Mouse (Mus musculus): Measurements from ENCODE around the gene Fbxo7. TPM values are rescaled to one million over a fixed set of nuclear protein-coding genes. Genes with fewer than 3 reads are reported as not detected.

Fbxo7 gene
- polyA plus RNA-seq, 1 experiment = 6.9 TPM

GRCm38 (mm10) chr10:86044066-86044465 is 22.3 kb downstream of the Fbxo7 start:
- TF ChIP-seq CEBPB (IDR thresholded peaks at IDR 0.05; ENCODE audit: insufficient read depth, poor library complexity, severe bottlenecking) (no peak), POLR2A (IDR thresholded peaks at IDR 0.05; ENCODE audit: insufficient read length, low read depth) (no peak), MYOD1 (IDR thresholded peaks at IDR 0.05; ENCODE audit: control insufficient read depth in 1 of 3, insufficient read length in 2 of 3, low read depth in 2 of 3) (no peak), TCF12 (IDR thresholded peaks at IDR 0.05; ENCODE audit: insufficient read depth, poor library complexity, severe bottlenecking) (no peak), TCF3 (IDR thresholded peaks at IDR 0.05; ENCODE audit: insufficient read length, low read depth) (no peak), MAX (IDR thresholded peaks at IDR 0.05; ENCODE audit: low read depth) (no peak), SRF (IDR thresholded peaks at IDR 0.05; ENCODE audit: control insufficient read depth, insufficient read length, low read depth) (no peak), POLR2AphosphoS2 (IDR thresholded peaks at IDR 0.05; ENCODE audit: insufficient read length, low read depth) (no peak), MYOG (IDR thresholded peaks at IDR 0.05; ENCODE audit: control insufficient read depth in 1 of 3, insufficient read depth in 1 of 3, insufficient read length in 2 of 3, low read depth in 2 of 3) (no peak)
- H3K4me2 ChIP-seq (ENCODE audit: low read depth) = no peak overlapping the region
- H3K79me2 ChIP-seq (ENCODE audit: control insufficient read depth, insufficient read depth) = no peaks in the 10 kb centered on the region
- no peak overlapping the region for H3K4me3 ChIP-seq
- H3K27me3 ChIP-seq (ENCODE audit: control insufficient read depth, insufficient read depth, insufficient read length) = no peaks in the 10 kb centered on the region
- peaks cover 5% of the 10 kb centered on the region for H3K36me3 ChIP-seq (ENCODE audit: control insufficient read depth, insufficient read depth)
- no peak overlapping the region for H3ac ChIP-seq (ENCODE audit: control insufficient read depth, insufficient read length)

DNA sequence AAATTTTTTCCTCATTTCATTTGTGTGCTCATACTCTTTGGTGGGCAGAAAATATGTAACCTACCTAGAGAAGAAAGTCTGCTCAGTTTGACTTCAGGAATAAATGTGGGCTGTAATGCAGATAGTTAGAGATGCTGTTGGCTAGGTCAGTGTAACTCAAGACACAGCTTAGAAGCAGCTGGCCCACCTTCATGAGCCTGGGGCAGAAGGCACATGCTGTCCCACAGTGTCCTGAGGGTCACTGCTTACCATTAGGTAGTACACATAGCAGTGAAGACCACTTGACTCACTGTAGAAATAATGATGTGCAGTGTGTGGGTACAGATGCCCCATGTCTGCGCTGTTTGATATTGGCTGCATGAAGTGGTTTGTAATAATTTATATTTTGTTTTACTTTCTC is 24.6 kb downstream of the Fbxo7 start:
- Histone ChIP-seq H3K79me2 (ENCODE audit: control insufficient read depth, insufficient read depth) (no peaks in the 10 kb centered on the region), H3K4me3 (no peak overlapping the region), H3K4me2 (ENCODE audit: low read depth) (no peak overlapping the region), H3K36me3 (ENCODE audit: control insufficient read depth, insufficient read depth) (peaks cover 5% of the 10 kb centered on the region), H3ac (ENCODE audit: control insufficient read depth, insufficient read length) (no peak overlapping the region), H3K27me3 (ENCODE audit: control insufficient read depth, insufficient read depth, insufficient read length) (no peaks in the 10 kb centered on the region)
- no peak for TF ChIP-seq POLR2AphosphoS2 (IDR thresholded peaks at IDR 0.05; ENCODE audit: insufficient read length, low read depth)
- TF ChIP-seq MYOG (IDR thresholded peaks at IDR 0.05; ENCODE audit: control insufficient read depth in 1 of 3, insufficient read depth in 1 of 3, insufficient read length in 2 of 3, low read depth in 2 of 3) = no peak
- no peak for TF ChIP-seq CEBPB (IDR thresholded peaks at IDR 0.05; ENCODE audit: insufficient read depth, poor library complexity, severe bottlenecking)
- TF ChIP-seq POLR2A (IDR thresholded peaks at IDR 0.05; ENCODE audit: insufficient read length, low read depth) = no peak
- no peak for TF ChIP-seq MAX (IDR thresholded peaks at IDR 0.05; ENCODE audit: low read depth)
- no peak for TF ChIP-seq E2F4 (IDR thresholded peaks at IDR 0.05; ENCODE audit: insufficient read depth)
- no peak for TF ChIP-seq USF1 (IDR thresholded peaks at IDR 0.05; ENCODE audit: low read depth)
- TF ChIP-seq TCF12 (IDR thresholded peaks at IDR 0.05; ENCODE audit: insufficient read depth, poor library complexity, severe bottlenecking) = no peak
- TF ChIP-seq TCF3 (IDR thresholded peaks at IDR 0.05; ENCODE audit: insufficient read length, low read depth) = no peak
- TF ChIP-seq SRF (IDR thresholded peaks at IDR 0.05; ENCODE audit: control insufficient read depth, insufficient read length, low read depth) = no peak
- TF ChIP-seq REST (IDR thresholded peaks at IDR 0.05; ENCODE audit: insufficient read depth, insufficient read length) = no peak
- TF ChIP-seq MYOD1 (IDR thresholded peaks at IDR 0.05; ENCODE audit: control insufficient read depth in 1 of 3, insufficient read length in 2 of 3, low read depth in 2 of 3) = no peak

- TF ChIP-seq MAX (IDR thresholded peaks at IDR 0.05; ENCODE audit: low read depth) = no peak
- TF ChIP-seq TCF12 (IDR thresholded peaks at IDR 0.05; ENCODE audit: insufficient read depth, poor library complexity, severe bottlenecking) = no peak
- TF ChIP-seq MYOD1 (IDR thresholded peaks at IDR 0.05; ENCODE audit: control insufficient read depth in 1 of 3, insufficient read length in 2 of 3, low read depth in 2 of 3) = no peak
- no peak for TF ChIP-seq CEBPB (IDR thresholded peaks at IDR 0.05; ENCODE audit: insufficient read depth, poor library complexity, severe bottlenecking)
- no peak for TF ChIP-seq E2F4 (IDR thresholded peaks at IDR 0.05; ENCODE audit: insufficient read depth)
- TF ChIP-seq POLR2A (IDR thresholded peaks at IDR 0.05; ENCODE audit: insufficient read length, low read depth) = no peak
- TF ChIP-seq TCF3 (IDR thresholded peaks at IDR 0.05; ENCODE audit: insufficient read length, low read depth) = no peak
- TF ChIP-seq REST (IDR thresholded peaks at IDR 0.05; ENCODE audit: insufficient read depth, insufficient read length) = no peak
- no peak for TF ChIP-seq SRF (IDR thresholded peaks at IDR 0.05; ENCODE audit: control insufficient read depth, insufficient read length, low read depth)
- TF ChIP-seq USF1 (IDR thresholded peaks at IDR 0.05; ENCODE audit: low read depth) = no peak
- no peak for TF ChIP-seq POLR2AphosphoS2 (IDR thresholded peaks at IDR 0.05; ENCODE audit: insufficient read length, low read depth)
- no peak for TF ChIP-seq MYOG (IDR thresholded peaks at IDR 0.05; ENCODE audit: control insufficient read depth in 1 of 3, insufficient read depth in 1 of 3, insufficient read length in 2 of 3, low read depth in 2 of 3)
- H3ac ChIP-seq (ENCODE audit: control insufficient read depth, insufficient read length) = no peak overlapping the region
- no peaks in the 10 kb centered on the region for H3K27me3 ChIP-seq (ENCODE audit: control insufficient read depth, insufficient read depth, insufficient read length)
- no peak overlapping the region for H3K4me2 ChIP-seq (ENCODE audit: low read depth)
- H3K4me3 ChIP-seq = no peak overlapping the region
- peaks cover 5% of the 10 kb centered on the region for H3K36me3 ChIP-seq (ENCODE audit: control insufficient read depth, insufficient read depth)
- no peaks in the 10 kb centered on the region for H3K79me2 ChIP-seq (ENCODE audit: control insufficient read depth, insufficient read depth)
Observed at GRCm38 (mm10) chr10:86047786-86048185, 26.0 kb downstream of the Fbxo7 start.

DNA sequence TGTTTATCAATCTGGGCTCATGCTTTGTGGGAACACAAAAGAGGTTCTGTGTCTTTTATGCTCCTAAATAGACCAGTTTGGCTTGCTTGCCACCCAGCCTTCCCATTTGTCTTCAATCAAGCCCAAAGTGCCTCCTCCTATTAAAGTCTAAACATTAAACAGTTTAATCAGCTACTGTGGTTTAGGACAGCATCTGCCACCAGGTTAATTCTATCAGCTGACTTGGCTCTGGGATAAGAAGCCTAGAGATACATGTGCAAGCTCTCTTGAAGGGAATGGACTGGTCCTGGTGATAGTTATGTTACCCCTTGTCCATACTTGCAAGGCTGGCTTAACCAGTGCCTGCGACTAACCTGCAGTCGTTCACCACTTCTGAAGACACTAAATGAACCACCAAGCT is 28.8 kb downstream of the Fbxo7 start:
- H3K79me2 ChIP-seq (ENCODE audit: control insufficient read depth, insufficient read depth) = no peaks in the 10 kb centered on the region
- no peak for TF ChIP-seq POLR2AphosphoS2 (IDR thresholded peaks at IDR 0.05; ENCODE audit: insufficient read length, low read depth)
- no peak for TF ChIP-seq E2F4 (IDR thresholded peaks at IDR 0.05; ENCODE audit: insufficient read depth)
- no peak for TF ChIP-seq TCF3 (IDR thresholded peaks at IDR 0.05; ENCODE audit: insufficient read length, low read depth)
- TF ChIP-seq CEBPB (IDR thresholded peaks at IDR 0.05; ENCODE audit: insufficient read depth, poor library complexity, severe bottlenecking) = no peak
- TF ChIP-seq MYOD1 (IDR thresholded peaks at IDR 0.05; ENCODE audit: control insufficient read depth in 1 of 3, insufficient read length in 2 of 3, low read depth in 2 of 3) = no peak
- no peak for TF ChIP-seq TCF12 (IDR thresholded peaks at IDR 0.05; ENCODE audit: insufficient read depth, poor library complexity, severe bottlenecking)
- TF ChIP-seq MAX (IDR thresholded peaks at IDR 0.05; ENCODE audit: low read depth) = no peak
- no peak for TF ChIP-seq POLR2A (IDR thresholded peaks at IDR 0.05; ENCODE audit: insufficient read length, low read depth)
- no peak for TF ChIP-seq MYOG (IDR thresholded peaks at IDR 0.05; ENCODE audit: control insufficient read depth in 1 of 3, insufficient read depth in 1 of 3, insufficient read length in 2 of 3, low read depth in 2 of 3)
- no peak for TF ChIP-seq REST (IDR thresholded peaks at IDR 0.05; ENCODE audit: insufficient read depth, insufficient read length)
- TF ChIP-seq USF1 (IDR thresholded peaks at IDR 0.05; ENCODE audit: low read depth) = no peak
- no peak for TF ChIP-seq SRF (IDR thresholded peaks at IDR 0.05; ENCODE audit: control insufficient read depth, insufficient read length, low read depth)
- H3K4me2 ChIP-seq (ENCODE audit: low read depth) = no peak overlapping the region
- peaks cover 5% of the 10 kb centered on the region for H3K36me3 ChIP-seq (ENCODE audit: control insufficient read depth, insufficient read depth)
- H3K27me3 ChIP-seq (ENCODE audit: control insufficient read depth, insufficient read depth, insufficient read length) = no peaks in the 10 kb centered on the region
- no peak overlapping the region for H3ac ChIP-seq (ENCODE audit: control insufficient read depth, insufficient read length)
- H3K4me3 ChIP-seq = no peak overlapping the region
